Mouse (Mus musculus) kidney, postnatal 36 days (tissue): ENCODE results near the gene Gm5934.
"Not testable (repeated sequence)": the region's sequence is repeated elsewhere in the genome, so short reads cannot be mapped to it uniquely, and the experiment has no call there.

ENCODE experiments used
- DNase-seq, 2 experiments: peaks; one replicate each; pipeline ENCODE4 v3.0.0; 2021 to 2022; ENCODE audit warnings: mixed read lengths in 2 of 2

Gene Gm5934

GRCm38 (mm10) chrX:24500660-24501059 lies at the start of gene Gm5934:
Gm5934 (minus strand) TSS chrX:24500760.
- DNase-seq, result not testable (repeated sequence)
